10 mouse cellular contexts compared by ENCODE assay signal in genomic region chr11:11932102-11932789, GRCm38 (mm10). TPM values are rescaled to one million over a fixed set of nuclear protein-coding genes. Genes with fewer than 3 reads are reported as not detected.
DNase-seq lines count a peak whose midpoint lies in the region; ATAC-seq and TF ChIP-seq lines count a peak whose summit lies in the region.
"Had no signal": no experiment of that assay in that cellular context is flagged by ENCODE, and none has a peak within 500 bp of the region (broad histone marks: within the 10 kb centered on the region; RNA-seq: fewer than 3 reads in every experiment).

No protein-coding gene starts in this region.

- TF ChIP-seq CTCF in liver, postnatal 0 days (IDR thresholded peaks at IDR 0.05; ENCODE audit: low read depth) = no peak

- H3K4me1 ChIP-seq in liver, postnatal 0 days (ENCODE audit: insufficient read depth) = peaks cover 9% of the 10 kb centered on the region; the same call in 1 of the 2 replicates
- H3K4me1 ChIP-seq in liver, embryonic 11.5 days (replicated peaks; ENCODE audit: control insufficient read depth, insufficient read depth, low read length) = peaks cover 9% of the 10 kb centered on the region
- H3K4me1 ChIP-seq in hindbrain, embryonic 16.5 days (ENCODE audit: control insufficient read depth, insufficient read depth, low read depth, low read length) = no peaks in the 10 kb centered on the region
- H3K4me1 ChIP-seq in neural tube, embryonic 14.5 days (ENCODE audit: control insufficient read depth, insufficient read depth, low read length) = no peaks in the 10 kb centered on the region

- DNase-seq in cerebellum, adult 9-11 months = peak; percentile 25
- no peak for DNase-seq in cerebellum, postnatal 14 days
- DNase-seq in liver, postnatal 0 days = no peak
- DNase-seq in liver, embryonic 11.5 days (ENCODE audit: low spot score) = no peak
- DNase-seq in Muller cell, postnatal 12 days (ENCODE audit: inconsistent ontology term) = no peak
- DNase-seq in adrenal gland, postnatal 4 days (ENCODE audit: low spot score in 2 of 2) = no peak
- DNase-seq: B cell, adult 2 months; spleen, adult 18-20 months had no signal

- TF ChIP-seq EP300 in liver, postnatal 0 days (IDR thresholded peaks at IDR 0.05; ENCODE audit: low read depth) = no peak

- 77% methylated on average over 11 of the region's 11 CpGs for WGBS in liver, postnatal 0 days (ENCODE audit: insufficient replicate concordance)
- 80% methylated on average over 11 of the region's 11 CpGs for WGBS in liver, embryonic 11.5 days
- 51% methylated on average over 11 of the region's 11 CpGs for WGBS in hindbrain, embryonic 16.5 days
- 49% methylated on average over 11 of the region's 11 CpGs for WGBS in neural tube, embryonic 14.5 days

- no peak overlapping the region for H3K4me2 ChIP-seq in liver, postnatal 0 days (ENCODE audit: low read depth, low read length)
- no peak overlapping the region for H3K4me2 ChIP-seq in liver, embryonic 11.5 days
- H3K4me2 ChIP-seq in hindbrain, embryonic 16.5 days (ENCODE audit: low read length) = no peak overlapping the region
- no peak overlapping the region for H3K4me2 ChIP-seq in neural tube, embryonic 14.5 days (ENCODE audit: low read depth, low read length)

- H3K4me3 ChIP-seq in liver, postnatal 0 days (ENCODE audit: low read depth, low read length) = no peak overlapping the region
- H3K4me3 ChIP-seq in liver, embryonic 11.5 days (ENCODE audit: low read depth, low read length) = no peak overlapping the region
- no peak overlapping the region for H3K4me3 ChIP-seq in hindbrain, embryonic 16.5 days (ENCODE audit: low read length)
- H3K4me3 ChIP-seq in neural tube, embryonic 14.5 days (ENCODE audit: low read depth, low read length) = no peak overlapping the region

- no peak overlapping the region for H3K9ac ChIP-seq in liver, postnatal 0 days (replicated peaks)
- no peak overlapping the region for H3K9ac ChIP-seq in liver, embryonic 11.5 days (ENCODE audit: low read depth, low read length)
- no peak overlapping the region for H3K9ac ChIP-seq in hindbrain, embryonic 16.5 days (ENCODE audit: low read depth, low read length)
- no peak overlapping the region for H3K9ac ChIP-seq in neural tube, embryonic 14.5 days (replicated peaks; ENCODE audit: low read depth, low read length)

- peak overlapping the region; percentile 19; the same call in 1 of the 2 replicates for H3K27ac ChIP-seq in liver, postnatal 0 days (ENCODE audit: low read depth)
- no peak overlapping the region for H3K27ac ChIP-seq in liver, embryonic 11.5 days (ENCODE audit: low read depth, low read length)
- no peak overlapping the region for H3K27ac ChIP-seq in hindbrain, embryonic 16.5 days (ENCODE audit: low read depth, low read length)
- no peak overlapping the region for H3K27ac ChIP-seq in neural tube, embryonic 14.5 days (ENCODE audit: low read depth, low read length)

- H3K9me3 ChIP-seq in liver, postnatal 0 days (ENCODE audit: low read length) = no peaks in the 10 kb centered on the region
- H3K9me3 ChIP-seq in liver, embryonic 11.5 days (ENCODE audit: control insufficient read depth, low read length) = no peaks in the 10 kb centered on the region
- H3K9me3 ChIP-seq in hindbrain, embryonic 16.5 days (ENCODE audit: control insufficient read depth, low read length) = no peaks in the 10 kb centered on the region
- H3K9me3 ChIP-seq in neural tube, embryonic 14.5 days (ENCODE audit: control insufficient read depth, low read length) = no peaks in the 10 kb centered on the region

- ATAC-seq in liver, postnatal 0 days = no peak
- ATAC-seq in liver, embryonic 11.5 days (replicated peaks; ENCODE audit: low FRiP score) = no peak
- ATAC-seq in hindbrain, embryonic 16.5 days = peak; percentile 56; the same call in 1 of the 2 replicates
- ATAC-seq in neural tube, embryonic 14.5 days (ENCODE audit: low read depth) = 0 out of 2 replicates have a peak, but pooled peaks have one; percentile 31

- H3K36me3 ChIP-seq in liver, postnatal 0 days (replicated peaks; ENCODE audit: insufficient read depth, low read length) = peaks cover 9% of the 10 kb centered on the region; the same call in 1 of the 2 replicates
- peaks cover 33% of the 10 kb centered on the region; the same call in 1 of the 2 replicates for H3K36me3 ChIP-seq in liver, embryonic 11.5 days (ENCODE audit: control insufficient read depth, insufficient read depth, low read length)
- H3K36me3 ChIP-seq in hindbrain, embryonic 16.5 days (ENCODE audit: control insufficient read depth, insufficient read depth, low read length) = peaks cover 3% of the 10 kb centered on the region; the same call in 1 of the 2 replicates
- no peaks in the 10 kb centered on the region for H3K36me3 ChIP-seq in neural tube, embryonic 14.5 days (ENCODE audit: control insufficient read depth, insufficient read depth, low read length)

- no peaks in the 10 kb centered on the region for H3K27me3 ChIP-seq in liver, postnatal 0 days (ENCODE audit: insufficient read depth, low read length)
- H3K27me3 ChIP-seq in liver, embryonic 11.5 days (replicated peaks; ENCODE audit: control insufficient read depth, insufficient read depth, low read length) = no peaks in the 10 kb centered on the region
- H3K27me3 ChIP-seq in hindbrain, embryonic 16.5 days (replicated peaks; ENCODE audit: control insufficient read depth, insufficient read depth, low read length) = no peaks in the 10 kb centered on the region
- H3K27me3 ChIP-seq in neural tube, embryonic 14.5 days (ENCODE audit: control insufficient read depth, insufficient read depth, low read length) = no peaks in the 10 kb centered on the region

RNA-seq across cellular contexts. Expression of gene Ddc, which starts 34.3 kb away (rescaled TPM):
- polyA plus RNA-seq in liver, postnatal 0 days (2015; fragmentation: Nextera tagmentation; extraction: Ambion mirVana) = 17.5 and 19.5 TPM in 2 replicates
- polyA plus RNA-seq in liver, embryonic 11.5 days (2014; fragmentation: Nextera tagmentation; extraction: Ambion mirVana) = 15.9 and 17.2 TPM in 2 replicates
- polyA plus RNA-seq in hindbrain, embryonic 16.5 days (2015; fragmentation: Nextera tagmentation; extraction: Ambion mirVana) = 10.6 and 11.9 TPM in 2 replicates
- polyA plus RNA-seq in neural tube, embryonic 14.5 days (2014; fragmentation: Nextera tagmentation; extraction: Ambion mirVana) = 2.7 and 3.5 TPM in 2 replicates
- 100 to 1,000 TPM; 112 to 114 TPM for total RNA-seq in adrenal gland, postnatal 4 days (2021)

Comparison
In these comparisons a context has a peak if more than half of its experiments do, and no peak if none do; other contexts are left out.
1. ATAC-seq: peak in hindbrain, embryonic 16.5 days (single experiment) and neural tube, embryonic 14.5 days (single experiment); none in liver, postnatal 0 days (single experiment) and liver, embryonic 11.5 days (single experiment).